Mouse (Mus musculus): ENCODE measurements around the gene Mapk14. TPM values are rescaled to one million over a fixed set of nuclear protein-coding genes. Genes with fewer than 3 reads are reported as not detected.

Gene Mapk14
- total and polyA plus RNA-seq, 3 experiments = 22.6 to 59.8 (median 27.6) TPM

- in situ Hi-C loops (cut with MboI; ENCODE audit: low pct_ligation_motif_present, low pct_unique_long_range_greater_than_20kb, low sequenced_read_pairs) = no loop called here
- no peak overlapping the region for H3K4me2 ChIP-seq (ENCODE audit: insufficient read depth, low read depth, poor library complexity, severe bottlenecking)
- dilution Hi-C loops (cut with MboI; ENCODE audit: extremely low pct_ligation_motif_present, extremely low pct_unique_long_range_greater_than_20kb, low sequenced_read_pairs) = no loop called here
Measured at GRCm38 (mm10) chr17:28766203-28766602, 75.1 kb downstream of the Mapk14 start.

GRCm38 (mm10) chr17:28766781-28767515 lies 75.8 kb downstream of the Mapk14 start:
- Histone ChIP-seq H3K4me2 (ENCODE audit: insufficient read depth, low read depth, poor library complexity, severe bottlenecking) (no peak overlapping the region), H3K27ac (ENCODE audit: insufficient read depth, low read depth) (no peak overlapping the region), H3K36me3 (replicated peaks in 1 of 2; ENCODE audit: control insufficient read depth in 1 of 2, insufficient read depth in 1 of 2, low read length in 1 of 2) (no peaks in the 10 kb centered on the region), H3K79me2 (replicated peaks; ENCODE audit: control insufficient read depth, extremely low read depth, insufficient read depth, poor library complexity, severe bottlenecking) (no peaks in the 10 kb centered on the region), H3K4me1 (ENCODE audit: control insufficient read depth in 1 of 2, insufficient read depth in 2 of 2) (no peaks in the 10 kb centered on the region), H3K9ac (ENCODE audit: insufficient read depth, low read depth) (no peak overlapping the region), H3K4me3 (replicated peaks in 1 of 3; ENCODE audit: low read depth in 2 of 3, low read length in 2 of 3, poor library complexity in 1 of 3) (no peak overlapping the region), H3K9me3 (replicated peaks; ENCODE audit: low read length) (no peaks in the 10 kb centered on the region), H3K27me3 (replicated peaks) (peaks cover 30% of the 10 kb centered on the region)
- dilution Hi-C loops (cut with MboI; ENCODE audit: extremely low pct_ligation_motif_present, extremely low pct_unique_long_range_greater_than_20kb, low sequenced_read_pairs) = no loop called here
- TF ChIP-seq NELFE (IDR thresholded peaks at IDR 0.05; ENCODE audit: low read depth, low read length) = no peak
- TF ChIP-seq MAZ (IDR thresholded peaks at IDR 0.05; ENCODE audit: low read depth, low read length) = no peak
- no peak for TF ChIP-seq ELF1 (IDR thresholded peaks at IDR 0.05; ENCODE audit: low read depth, low read length)
- TF ChIP-seq E2F4 (IDR thresholded peaks at IDR 0.05; ENCODE audit: insufficient replicate concordance, low read depth, low read length) = no peak
- no peak for TF ChIP-seq GABPA (IDR thresholded peaks at IDR 0.05; ENCODE audit: insufficient replicate concordance, low read depth, low read length)
- TF ChIP-seq CHD1 (IDR thresholded peaks at IDR 0.05; ENCODE audit: low read depth, low read length) = no peak
- TF ChIP-seq MYC (IDR thresholded peaks at IDR 0.05; ENCODE audit: low read depth, low read length) = no peak
- TF ChIP-seq POLR2AphosphoS2 (IDR thresholded peaks at IDR 0.05; ENCODE audit: low read depth, low read length) = no peak
- no peak for TF ChIP-seq CHD2 (IDR thresholded peaks at IDR 0.05; ENCODE audit: low read length)
- TF ChIP-seq KAT2A (IDR thresholded peaks at IDR 0.05; ENCODE audit: insufficient replicate concordance, low read length) = no peak
- in situ Hi-C loops (cut with MboI; ENCODE audit: low pct_ligation_motif_present, low pct_unique_long_range_greater_than_20kb, low sequenced_read_pairs) = no loop called here
- DNase-seq (ENCODE audit: extremely low read depth) = no peak

More at GRCm38 (mm10) chr17:28766203-28766602, 75.1 kb downstream of the Mapk14 start:
- Histone ChIP-seq H3K4me3 (replicated peaks in 1 of 3; ENCODE audit: low read depth in 2 of 3, low read length in 2 of 3, poor library complexity in 1 of 3) (no peak overlapping the region), H3K27me3 (replicated peaks) (peaks cover 25% of the 10 kb centered on the region), H3K4me1 (ENCODE audit: control insufficient read depth in 1 of 2, insufficient read depth in 2 of 2) (no peaks in the 10 kb centered on the region), H3K79me2 (replicated peaks; ENCODE audit: control insufficient read depth, extremely low read depth, insufficient read depth, poor library complexity, severe bottlenecking) (no peaks in the 10 kb centered on the region), H3K9me3 (replicated peaks; ENCODE audit: low read length) (no peaks in the 10 kb centered on the region), H3K27ac (ENCODE audit: insufficient read depth, low read depth) (no peak overlapping the region), H3K36me3 (replicated peaks in 1 of 2; ENCODE audit: control insufficient read depth in 1 of 2, insufficient read depth in 1 of 2, low read length in 1 of 2) (no peaks in the 10 kb centered on the region), H3K9ac (ENCODE audit: insufficient read depth, low read depth) (no peak overlapping the region)
- TF ChIP-seq CHD1 (IDR thresholded peaks at IDR 0.05; ENCODE audit: low read depth, low read length) (no peak), UBTF (IDR thresholded peaks at IDR 0.05; ENCODE audit: low read depth, low read length) (no peak), ZKSCAN1 (IDR thresholded peaks at IDR 0.05; ENCODE audit: borderline replicate concordance, low read depth, low read length) (no peak), POLR2AphosphoS2 (IDR thresholded peaks at IDR 0.05; ENCODE audit: low read depth, low read length) (no peak), BHLHE40 (IDR thresholded peaks at IDR 0.05; ENCODE audit: low read depth, low read length) (no peak), MAX (IDR thresholded peaks at IDR 0.05; ENCODE audit: low read length) (no peak)
- no peak for DNase-seq (ENCODE audit: extremely low read depth)

Data from CH12.LX (cell line).